Mouse (Mus musculus) hindbrain, embryonic 12.5 days (tissue): ENCODE measurements around the gene Retreg3. TPM values are rescaled to one million over a fixed set of nuclear protein-coding genes. Genes with fewer than 3 reads are reported as not detected.

Experiments used
- ATAC-seq: fragments of 200-750 bp; cut with Nextera tagmentation; 2 replicates; pipeline ENCODE4 v1.8.0; 2017; ENCODE audit warnings: moderate TSS enrichment; ENCODE audit not compliant: low FRiP score
- H3K27ac ChIP-seq: fragments of 300-500 bp; sonication (generic); 2 replicates; pipeline ENCODE4 v1.5.1; 2016; ENCODE audit warnings: mild to moderate bottlenecking
- H3K27me3 ChIP-seq: fragments of 300-500 bp; sonication (generic); 2 replicates; pipeline ENCODE4 v1.6.1; 2016; ENCODE audit warnings: mild to moderate bottlenecking
- H3K36me3 ChIP-seq: fragments of 300-500 bp; sonication (generic); 2 replicates; pipeline ENCODE4 v1.6.1; 2016; ENCODE audit warnings: mild to moderate bottlenecking
- H3K4me1 ChIP-seq: fragments of 300-500 bp; sonication (generic); 2 replicates; pipeline ENCODE4 v1.6.1; 2016
- H3K4me2 ChIP-seq: fragments of 300-500 bp; sonication (generic); replicated peaks from 2 replicates; pipeline ENCODE4 v1.6.1; 2016; ENCODE audit warnings: mild to moderate bottlenecking
- H3K4me3 ChIP-seq: fragments of 300-500 bp; sonication (generic); 2 replicates; pipeline ENCODE4 v1.5.1; 2016; ENCODE audit warnings: mild to moderate bottlenecking
- H3K9ac ChIP-seq: fragments of 300-500 bp; sonication (generic); 2 replicates; pipeline ENCODE4 v1.6.1; 2016; ENCODE audit warnings: mild to moderate bottlenecking, moderate library complexity
- H3K9me3 ChIP-seq: fragments of 300-500 bp; sonication (generic); replicated peaks from 2 replicates; pipeline ENCODE4 v1.6.1; 2016; ENCODE audit warnings: mild to moderate bottlenecking
- WGBS: fragments of 180-500 bp; shearing (Covaris S2); methylation state at CpG from one replicate; pipeline ENCODE4 v1.1.7; 2016; 5-methylcytosine and 5-hydroxymethylcytosine counted together
- polyA plus RNA-seq: library from polyadenylated mRNA; unstranded; fragments of >200 nt; fragmentation: Nextera tagmentation; extraction: Ambion mirVana; gene quantifications from 2 replicates; pipeline ENCODE4 v1.2.1, GENCODE M21; 2016

Gene Retreg3
- polyA plus RNA-seq, 1 experiment from 2014 or later: 23.2 TPM

DNA sequence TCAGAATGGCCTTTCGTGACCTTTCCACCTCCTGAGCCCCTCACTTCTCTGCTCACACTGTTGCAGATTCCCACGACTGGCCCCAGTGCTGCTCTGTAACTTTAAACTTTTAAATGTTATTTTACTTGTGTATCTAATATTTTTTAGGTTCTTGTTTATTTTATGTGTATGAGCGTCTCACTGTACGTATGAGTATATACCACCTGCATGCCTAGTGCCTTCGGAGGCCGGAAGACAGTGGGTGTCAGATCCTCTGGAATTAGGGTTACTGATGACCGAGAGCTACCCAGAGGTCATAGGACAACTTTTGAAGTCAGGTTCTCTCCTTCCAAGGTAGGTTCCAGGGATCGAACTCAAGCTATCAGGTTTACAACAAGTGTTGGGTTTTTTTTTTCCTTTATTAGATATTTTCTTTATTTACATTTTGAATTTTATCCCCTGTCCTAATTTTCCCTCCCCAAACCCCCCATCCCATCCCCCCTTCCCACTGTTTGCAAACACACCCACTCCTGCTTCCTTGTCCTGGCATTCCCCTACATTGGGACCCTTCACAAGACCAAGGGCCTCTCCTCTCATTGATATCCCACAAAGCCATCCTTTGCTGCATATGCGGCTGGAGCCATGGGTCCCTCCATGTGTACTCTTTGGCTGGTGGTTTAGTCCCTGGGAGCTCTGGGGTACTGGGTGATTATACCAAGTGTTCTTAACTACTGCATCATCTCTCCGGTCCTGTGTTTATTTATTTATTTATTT, 22.7 kb upstream of the Retreg3 start:
- peaks cover 19% of the 10 kb centered on the region for H3K4me1 ChIP-seq
- no peaks in the 10 kb centered on the region for H3K9me3 ChIP-seq
- 84% methylated on average over 10 of the region's 10 CpGs for WGBS
- H3K4me3 ChIP-seq: no peak overlapping the region
- ATAC-seq: no peak
- H3K27me3 ChIP-seq: peaks cover 17% of the 10 kb centered on the region
- H3K36me3 ChIP-seq: no peaks in the 10 kb centered on the region
- H3K27ac ChIP-seq: no peak overlapping the region
- H3K9ac ChIP-seq: no peak overlapping the region
- H3K4me2 ChIP-seq: no peak overlapping the region

DNA sequence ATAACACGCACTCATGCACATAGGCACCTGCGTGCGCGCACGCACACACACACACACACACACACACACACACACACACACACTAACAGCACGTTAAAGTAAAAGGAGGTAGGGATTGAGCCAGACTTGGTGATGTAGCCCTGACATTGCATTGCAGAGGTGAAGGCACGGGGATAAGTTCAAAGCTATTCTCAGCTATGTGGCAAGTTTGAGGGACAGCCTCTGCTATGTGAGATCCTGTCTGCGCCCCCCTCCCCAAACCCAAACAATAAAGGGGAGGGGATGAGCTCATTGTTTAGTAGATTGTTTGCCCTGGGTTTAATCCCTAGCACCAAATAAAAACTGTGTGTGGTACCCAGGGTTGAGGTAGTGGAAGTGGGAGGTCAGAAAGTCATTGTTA, 21.4 kb upstream of the Retreg3 start:
- Histone ChIP-seq H3K9ac (no peak overlapping the region), H3K9me3 (no peaks in the 10 kb centered on the region), H3K4me3 (no peak overlapping the region), H3K4me2 (no peak overlapping the region), H3K27ac (0 out of 2 replicates have a peak overlapping the region, but pooled peaks have one; percentile 12), H3K4me1 (peaks cover 11% of the 10 kb centered on the region), H3K27me3 (peaks cover 17% of the 10 kb centered on the region), H3K36me3 (no peaks in the 10 kb centered on the region)
- no peak for ATAC-seq
- 86% methylated on average over 8 of the region's 8 CpGs for WGBS

DNA sequence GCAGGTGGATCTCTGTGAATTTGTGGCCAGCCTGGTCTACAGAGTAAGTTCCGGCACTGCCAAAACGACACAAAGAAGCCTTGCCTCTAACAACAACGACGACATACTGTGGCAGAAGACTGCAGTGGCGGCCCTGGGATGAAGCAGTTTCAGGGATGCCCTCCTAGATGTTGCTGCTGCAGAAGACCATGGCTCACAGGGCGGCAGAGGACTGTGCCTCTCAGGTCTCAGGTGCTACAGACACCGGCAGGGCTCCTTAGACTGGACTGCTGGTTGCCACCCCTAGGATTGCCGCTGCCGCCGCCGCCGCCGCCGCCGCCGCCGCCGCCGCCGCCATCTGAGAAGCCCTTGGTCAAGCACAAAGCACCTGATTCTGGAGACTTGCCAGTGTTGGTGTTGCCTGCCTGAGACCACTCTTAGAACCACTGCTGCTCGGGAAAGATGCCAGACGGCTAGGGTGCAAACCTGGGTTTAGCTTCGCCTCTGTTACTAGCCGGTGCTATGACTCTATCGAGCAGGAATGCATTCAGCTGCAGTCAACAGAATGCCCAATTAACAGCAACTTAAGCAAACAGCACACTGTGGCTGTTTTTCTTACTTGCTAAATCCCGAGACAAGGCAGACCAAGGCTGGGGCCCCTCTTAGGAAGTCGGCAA, 20.6 kb upstream of the Retreg3 start:
- no peak for ATAC-seq
- Histone ChIP-seq H3K4me2 (peak overlapping the region; percentile 50), H3K9ac (peak overlapping the region; percentile 46; the same call in 1 of the 2 replicates), H3K9me3 (no peaks in the 10 kb centered on the region), H3K4me3 (peak overlapping the region; percentile 24), H3K27me3 (peaks cover 17% of the 10 kb centered on the region), H3K4me1 (peaks cover 11% of the 10 kb centered on the region), H3K36me3 (no peaks in the 10 kb centered on the region), H3K27ac (no peak overlapping the region)
- 50% methylated on average over 27 of the region's 27 CpGs for WGBS

DNA sequence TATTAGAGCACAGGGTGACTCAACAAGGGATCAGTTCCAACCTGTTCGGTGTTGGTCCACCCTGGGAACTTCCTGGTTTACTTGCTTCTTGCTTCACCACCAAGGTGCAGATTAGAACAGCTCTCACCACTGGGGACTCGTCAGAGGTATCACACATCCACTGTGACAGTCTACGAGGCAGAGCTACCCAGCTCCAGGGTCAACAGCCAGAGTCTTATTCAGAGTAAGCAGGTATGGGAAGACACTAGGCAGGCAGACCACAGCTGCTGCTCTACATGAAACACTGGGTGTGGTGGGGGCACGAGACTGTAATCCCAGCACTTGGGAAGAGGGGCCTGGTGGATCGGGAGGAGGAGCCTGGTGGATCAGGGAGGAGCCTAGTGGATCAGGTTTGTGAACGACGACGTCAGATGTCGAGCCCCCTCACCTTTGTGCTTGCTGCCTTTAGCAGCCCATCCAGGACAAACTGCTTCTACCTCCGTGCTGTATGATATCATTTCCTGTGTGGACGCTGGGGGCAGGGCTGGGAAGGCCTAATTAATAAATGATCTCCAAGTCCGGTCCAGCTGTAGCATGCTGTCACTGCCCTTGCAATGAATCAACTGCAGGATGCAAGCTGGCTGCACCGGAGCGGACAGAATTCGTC, 19.0 kb upstream of the Retreg3 start:
- peak overlapping the region; percentile 0; the same call in 1 of the 2 replicates for H3K4me3 ChIP-seq
- no peaks in the 10 kb centered on the region for H3K9me3 ChIP-seq
- peak overlapping the region; percentile 15; the same call in 1 of the 2 replicates for H3K9ac ChIP-seq
- H3K4me2 ChIP-seq: peak overlapping the region; percentile 35
- H3K36me3 ChIP-seq: no peaks in the 10 kb centered on the region
- H3K4me1 ChIP-seq: peaks cover 7% of the 10 kb centered on the region
- H3K27ac ChIP-seq: peak overlapping the region; percentile 45; the same call in 1 of the 2 replicates
- ATAC-seq: peak; percentile 60
- 24% methylated on average over 15 of the region's 15 CpGs for WGBS
- H3K27me3 ChIP-seq: peaks cover 17% of the 10 kb centered on the region

DNA sequence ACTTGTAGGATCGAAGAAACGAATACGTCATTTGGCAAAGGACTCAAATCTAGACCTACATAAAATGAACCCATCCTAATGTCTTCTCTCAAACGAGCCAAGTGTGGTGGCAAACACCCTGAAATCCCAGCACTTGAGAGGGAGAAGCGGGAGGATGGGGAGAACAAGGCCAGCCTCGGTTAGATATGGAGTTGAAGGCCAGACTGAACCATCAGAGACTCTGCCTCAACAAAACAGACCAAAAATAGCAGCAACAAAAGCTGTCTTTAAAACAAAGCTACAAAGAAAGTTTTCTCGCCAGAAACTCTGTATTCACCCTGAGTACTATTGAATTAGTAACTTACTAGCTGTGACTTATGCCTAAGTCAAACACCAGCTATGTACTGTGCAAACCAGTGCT, 17.3 kb upstream of the Retreg3 start:
- no peak overlapping the region for H3K9ac ChIP-seq
- H3K4me2 ChIP-seq: no peak overlapping the region
- no peaks in the 10 kb centered on the region for H3K36me3 ChIP-seq
- H3K4me3 ChIP-seq: no peak overlapping the region
- H3K27me3 ChIP-seq: peaks cover 16% of the 10 kb centered on the region
- H3K27ac ChIP-seq: no peak overlapping the region
- ATAC-seq: no peak
- H3K9me3 ChIP-seq: no peaks in the 10 kb centered on the region
- 77% methylated on average over 7 of the region's 7 CpGs for WGBS
- peaks cover 3% of the 10 kb centered on the region; the same call in 1 of the 2 replicates for H3K4me1 ChIP-seq

DNA sequence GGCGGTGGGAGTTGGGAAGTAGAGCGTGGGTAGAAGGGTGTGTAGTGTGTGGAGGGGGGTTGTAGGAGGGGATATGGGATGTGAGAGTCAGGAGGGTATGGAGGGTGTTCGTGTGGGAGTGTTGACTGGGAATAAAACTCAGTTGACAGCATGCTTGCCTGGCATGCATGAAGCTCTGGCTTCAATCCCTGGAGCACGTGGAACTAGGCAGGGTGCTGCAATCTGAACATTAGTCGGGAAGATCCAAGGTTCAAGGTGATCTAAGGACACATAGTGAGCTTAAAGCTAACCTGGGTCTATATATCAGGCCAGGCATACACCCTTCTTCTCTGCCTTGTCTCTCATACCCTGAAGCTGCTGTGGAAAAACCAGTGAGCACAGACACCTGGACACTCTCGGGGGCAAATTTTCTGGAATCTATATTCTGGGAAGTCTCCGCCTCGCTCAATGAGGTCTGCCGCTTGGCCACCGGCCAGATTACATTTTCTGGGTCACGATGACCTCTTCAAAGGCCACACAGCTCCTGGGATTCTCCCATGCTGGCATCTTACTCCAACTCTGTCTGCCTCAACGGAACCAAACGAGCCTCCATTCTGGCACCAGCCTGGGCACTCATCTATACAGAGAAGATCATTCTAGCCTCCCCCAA, 14.6 kb upstream of the Retreg3 start:
- no peaks in the 10 kb centered on the region for H3K9me3 ChIP-seq
- no peak overlapping the region for H3K4me2 ChIP-seq
- H3K9ac ChIP-seq: no peak overlapping the region
- no peak overlapping the region for H3K27ac ChIP-seq
- no peak overlapping the region for H3K4me3 ChIP-seq
- peaks cover 5% of the 10 kb centered on the region; the same call in 1 of the 2 replicates for H3K4me1 ChIP-seq
- H3K27me3 ChIP-seq: no peaks in the 10 kb centered on the region
- ATAC-seq: no peak
- H3K36me3 ChIP-seq: no peaks in the 10 kb centered on the region
- 83% methylated on average over 13 of the region's 13 CpGs for WGBS

DNA sequence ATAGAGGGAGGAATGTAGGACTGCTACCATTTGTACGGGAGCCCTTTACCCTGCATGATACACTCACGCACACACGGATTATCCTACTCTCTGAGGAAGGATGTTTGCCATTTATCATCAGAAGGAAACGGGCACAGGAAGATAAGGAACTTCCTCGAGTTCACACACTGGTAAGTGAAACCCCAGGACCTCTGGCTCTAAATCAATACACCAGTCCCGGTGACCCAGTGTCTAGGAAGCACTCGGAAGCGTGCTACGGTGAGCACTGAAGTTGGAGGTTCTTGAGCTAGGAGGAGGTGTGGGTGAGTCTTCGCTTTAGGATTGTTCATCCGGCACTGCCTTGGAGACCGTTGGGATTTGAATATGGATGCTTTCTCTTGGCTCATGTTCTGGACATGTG, 13.3 kb upstream of the Retreg3 start:
- Histone ChIP-seq H3K27me3 (no peaks in the 10 kb centered on the region), H3K9me3 (no peaks in the 10 kb centered on the region), H3K36me3 (no peaks in the 10 kb centered on the region), H3K27ac (no peak overlapping the region), H3K9ac (no peak overlapping the region), H3K4me1 (peaks cover 2% of the 10 kb centered on the region; the same call in 1 of the 2 replicates), H3K4me2 (no peak overlapping the region), H3K4me3 (no peak overlapping the region)
- 83% methylated on average over 12 of the region's 12 CpGs for WGBS
- no peak for ATAC-seq

DNA sequence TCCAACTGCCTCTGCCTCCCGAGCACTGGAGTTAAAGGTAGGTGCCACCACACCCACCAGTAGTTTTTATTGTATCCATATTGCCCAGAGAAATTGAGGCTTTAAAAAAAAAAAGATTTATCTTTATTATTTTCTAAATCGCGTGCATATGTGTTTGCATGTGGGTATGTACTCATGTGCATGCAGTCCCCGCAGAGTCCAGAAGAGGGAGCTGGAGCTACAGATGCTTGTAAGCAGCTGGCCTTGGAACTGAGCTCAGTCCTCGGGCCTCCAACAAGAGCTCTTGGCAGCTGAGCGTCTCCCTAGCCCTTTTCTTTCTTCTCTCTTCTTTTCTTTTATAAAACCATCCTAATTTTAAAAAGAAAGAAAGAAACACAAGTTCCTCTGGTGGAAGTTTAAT, 12.0 kb upstream of the Retreg3 start:
- no peaks in the 10 kb centered on the region for H3K9me3 ChIP-seq
- no peak overlapping the region for H3K27ac ChIP-seq
- H3K36me3 ChIP-seq: peaks cover 7% of the 10 kb centered on the region
- peaks cover 2% of the 10 kb centered on the region; the same call in 1 of the 2 replicates for H3K4me1 ChIP-seq
- ATAC-seq: no peak
- WGBS: 86% methylated on average over 6 of the region's 6 CpGs
- no peak overlapping the region for H3K4me2 ChIP-seq
- H3K4me3 ChIP-seq: no peak overlapping the region
- H3K27me3 ChIP-seq: no peaks in the 10 kb centered on the region
- H3K9ac ChIP-seq: no peak overlapping the region

DNA sequence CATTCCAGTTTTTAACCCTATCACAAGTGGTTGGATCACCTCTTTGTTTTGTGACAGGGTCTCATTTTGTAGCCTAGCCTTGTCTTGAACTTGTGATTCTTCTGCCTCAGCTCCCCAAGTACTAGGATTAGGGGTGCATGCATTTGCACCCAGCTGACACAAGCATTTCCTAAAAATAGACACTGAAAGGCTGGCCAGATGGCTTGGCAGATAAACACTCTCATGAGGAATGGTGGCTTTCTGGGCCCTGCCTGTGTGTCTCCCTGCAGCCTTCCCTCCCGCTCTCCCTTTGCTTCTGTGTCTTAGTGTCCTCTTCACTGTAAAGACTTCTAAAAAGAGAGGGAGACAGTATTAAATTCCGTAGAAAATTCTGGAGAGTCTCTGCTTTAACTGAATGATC, 11.5 kb upstream of the Retreg3 start:
- H3K36me3 ChIP-seq: peaks cover 12% of the 10 kb centered on the region
- H3K9me3 ChIP-seq: no peaks in the 10 kb centered on the region
- H3K27ac ChIP-seq: no peak overlapping the region
- H3K4me2 ChIP-seq: no peak overlapping the region
- H3K9ac ChIP-seq: no peak overlapping the region
- peaks cover 2% of the 10 kb centered on the region; the same call in 1 of the 2 replicates for H3K4me1 ChIP-seq
- no peak for ATAC-seq
- WGBS: 94% methylated on average over 2 of the region's 2 CpGs
- H3K4me3 ChIP-seq: no peak overlapping the region
- no peaks in the 10 kb centered on the region for H3K27me3 ChIP-seq

DNA sequence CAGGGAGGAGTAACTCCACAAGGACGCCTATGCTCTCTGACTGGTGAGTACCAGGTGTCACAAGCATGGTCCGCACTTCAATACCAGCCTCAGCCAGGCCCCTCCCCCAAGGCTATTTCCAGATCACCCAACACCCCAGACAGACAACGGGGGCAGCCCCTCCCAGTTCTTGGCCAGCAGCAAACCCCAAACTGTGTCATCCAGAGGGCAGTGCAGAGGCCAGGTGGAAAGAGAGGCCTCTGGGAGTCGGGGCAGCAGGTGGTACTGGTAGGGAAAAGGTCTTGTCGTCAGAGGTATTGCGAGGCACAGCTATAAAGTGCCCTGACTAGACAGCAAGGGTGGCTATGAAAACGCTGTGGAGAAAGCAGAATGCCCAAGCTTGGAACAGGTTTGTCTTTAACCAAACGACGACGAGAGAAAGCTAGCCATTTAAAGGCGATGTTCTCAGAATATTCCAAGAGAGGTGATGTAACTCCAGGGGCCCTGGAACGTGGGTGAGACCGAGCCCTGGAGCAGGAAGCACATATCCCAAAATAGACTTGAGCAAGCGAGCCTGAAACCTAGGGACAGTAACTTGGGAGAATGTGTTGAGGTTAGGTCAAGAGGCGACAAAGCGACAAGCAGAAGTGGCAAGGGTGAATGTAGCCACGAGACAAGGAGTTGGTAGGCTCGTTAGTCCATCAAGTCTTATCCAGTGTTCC, 10.5 kb upstream of the Retreg3 start:
- ATAC-seq: no peak
- no peak overlapping the region for H3K9ac ChIP-seq
- H3K9me3 ChIP-seq: no peaks in the 10 kb centered on the region
- no peaks in the 10 kb centered on the region for H3K27me3 ChIP-seq
- H3K27ac ChIP-seq: no peak overlapping the region
- H3K4me3 ChIP-seq: no peak overlapping the region
- H3K4me2 ChIP-seq: no peak overlapping the region
- WGBS: 50% methylated on average over 18 of the region's 18 CpGs
- H3K4me1 ChIP-seq: peaks cover 2% of the 10 kb centered on the region; the same call in 1 of the 2 replicates
- H3K36me3 ChIP-seq: peaks cover 22% of the 10 kb centered on the region

DNA sequence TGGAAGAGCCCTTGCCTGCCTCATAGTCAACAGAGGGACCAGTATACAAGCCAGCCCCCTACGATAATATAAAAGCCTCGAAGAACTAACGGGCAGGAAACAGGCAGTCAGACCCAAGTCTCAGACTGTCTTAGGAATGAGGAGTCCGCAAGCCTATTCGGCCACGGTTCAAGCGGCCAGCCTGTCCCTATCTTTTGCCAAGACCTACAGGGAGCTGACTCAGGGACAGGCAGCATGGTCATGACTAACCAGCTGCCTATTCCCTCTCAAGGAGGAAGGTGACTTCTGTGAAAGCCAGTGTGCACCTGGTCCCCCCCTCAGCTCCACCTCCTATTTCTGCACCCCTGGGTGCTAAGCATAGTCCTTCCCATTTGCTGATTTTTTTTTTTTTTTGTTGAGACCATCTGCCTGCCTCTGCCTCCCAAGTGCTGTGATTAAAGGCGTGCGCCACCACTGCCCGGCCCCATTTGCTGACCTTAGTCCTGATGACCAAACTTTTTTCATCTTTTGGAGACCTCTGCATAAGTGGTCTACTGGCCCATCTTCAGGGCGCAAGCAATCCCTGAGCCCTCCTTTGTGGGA, 9.4 kb upstream of the Retreg3 start:
- H3K9me3 ChIP-seq: no peaks in the 10 kb centered on the region
- peaks cover 30% of the 10 kb centered on the region for H3K36me3 ChIP-seq
- no peak overlapping the region for H3K27ac ChIP-seq
- no peaks in the 10 kb centered on the region for H3K27me3 ChIP-seq
- no peak overlapping the region for H3K4me3 ChIP-seq
- WGBS: 86% methylated on average over 11 of the region's 11 CpGs
- no peak overlapping the region for H3K4me2 ChIP-seq
- no peak overlapping the region for H3K9ac ChIP-seq
- H3K4me1 ChIP-seq: peaks cover 2% of the 10 kb centered on the region; the same call in 1 of the 2 replicates
- no peak for ATAC-seq
